Mouse (Mus musculus): ENCODE data around the gene Kpna3. TPM values are rescaled to one million over a fixed set of nuclear protein-coding genes. Genes with fewer than 3 reads are reported as not detected.

Kpna3 gene
- polyA plus RNA-seq, 2 experiments = 13.4 to 27.7 TPM

DNA sequence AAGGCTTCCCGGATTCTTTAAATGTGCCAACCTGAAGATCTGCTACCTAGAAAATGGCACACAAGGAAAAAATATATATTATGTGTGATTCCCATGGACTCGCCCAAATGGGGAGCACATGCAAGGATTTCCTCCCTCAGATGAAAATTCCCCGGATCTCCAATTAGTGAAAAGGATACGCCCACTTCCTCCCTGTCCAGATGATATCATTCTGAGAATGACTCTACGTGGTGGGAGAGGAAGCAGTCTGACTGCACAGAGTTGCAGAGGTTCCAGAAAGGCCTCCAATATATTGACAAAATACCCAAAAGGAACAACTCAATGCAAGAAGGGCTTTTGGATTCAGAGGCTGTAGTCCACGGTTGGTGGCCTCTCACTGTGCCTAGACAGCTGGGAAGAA is 12.8 kb upstream of the Kpna3 start:
- WGBS (ENCODE audit: insufficient replicate concordance) = 27% methylated on average over 6 of the region's 6 CpGs
- TF ChIP-seq EP300 (IDR thresholded peaks at IDR 0.05; ENCODE audit: low read depth) = no peak
- TF ChIP-seq CTCF (IDR thresholded peaks at IDR 0.05; ENCODE audit: low read depth) = no peak
- Histone ChIP-seq H3K27ac (no peak overlapping the region), H3K4me2 (ENCODE audit: low read depth) (no peak overlapping the region), H3K9ac (replicated peaks) (no peak overlapping the region), H3K4me1 (replicated peaks; ENCODE audit: control insufficient read depth in 2 of 2, insufficient read depth in 2 of 2, low read length in 1 of 2) (no peaks in the 10 kb centered on the region), H3K36me3 (replicated peaks; ENCODE audit: control insufficient read depth, insufficient read depth, low read depth) (no peaks in the 10 kb centered on the region), H3K27me3 (ENCODE audit: control insufficient read depth, insufficient read depth, low read length) (no peaks in the 10 kb centered on the region), H3K9me3 (ENCODE audit: control insufficient read depth, low read length) (no peaks in the 10 kb centered on the region), H3K4me3 (ENCODE audit: insufficient read depth in 1 of 2, low read depth in 2 of 2, low read length in 2 of 2) (no peak overlapping the region)
- DNase-seq (ENCODE audit: low read depth in 3 of 3, low spot score in 3 of 3) (no peak), ATAC-seq (ENCODE audit: insufficient read depth) (no peak)

DNA sequence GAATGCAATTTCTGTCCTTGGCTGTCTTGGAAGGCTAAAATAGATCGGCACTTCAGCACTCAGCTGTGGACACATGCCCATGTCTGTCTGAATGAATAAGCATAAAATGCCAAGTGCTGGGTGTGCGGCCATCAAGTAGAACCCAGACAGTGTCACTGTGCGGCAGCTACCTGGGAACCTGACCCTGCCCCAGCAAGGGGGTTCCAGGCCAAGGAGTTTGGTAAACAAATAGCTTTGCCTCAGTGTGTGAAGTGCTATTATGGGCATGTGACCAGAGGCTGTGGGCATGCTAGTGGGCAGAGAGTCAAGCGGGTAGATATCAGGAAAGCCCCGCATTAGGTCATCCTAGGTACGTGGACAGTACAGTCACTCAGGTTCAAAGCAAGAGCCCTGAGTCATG is 8.1 kb upstream of the Kpna3 start:
- Histone ChIP-seq H3K9me3 (ENCODE audit: control insufficient read depth, low read length) (no peaks in the 10 kb centered on the region), H3K4me2 (ENCODE audit: low read depth) (no peak overlapping the region), H3K4me3 (ENCODE audit: insufficient read depth in 1 of 2, low read depth in 2 of 2, low read length in 2 of 2) (no peak overlapping the region), H3K4me1 (replicated peaks; ENCODE audit: control insufficient read depth in 2 of 2, insufficient read depth in 2 of 2, low read length in 1 of 2) (no peaks in the 10 kb centered on the region), H3K27me3 (ENCODE audit: control insufficient read depth, insufficient read depth, low read length) (no peaks in the 10 kb centered on the region), H3K9ac (replicated peaks) (no peak overlapping the region), H3K27ac (no peak overlapping the region), H3K36me3 (replicated peaks; ENCODE audit: control insufficient read depth, insufficient read depth, low read depth) (no peaks in the 10 kb centered on the region)
- no peak for ATAC-seq (ENCODE audit: insufficient read depth)
- 68% methylated on average over 6 of the region's 6 CpGs for WGBS (ENCODE audit: insufficient replicate concordance)
- no peak for DNase-seq (ENCODE audit: low read depth in 3 of 3, low spot score in 3 of 3)
- TF ChIP-seq CTCF (IDR thresholded peaks at IDR 0.05; ENCODE audit: low read depth) = no peak
- TF ChIP-seq EP300 (IDR thresholded peaks at IDR 0.05; ENCODE audit: low read depth) = no peak

DNA sequence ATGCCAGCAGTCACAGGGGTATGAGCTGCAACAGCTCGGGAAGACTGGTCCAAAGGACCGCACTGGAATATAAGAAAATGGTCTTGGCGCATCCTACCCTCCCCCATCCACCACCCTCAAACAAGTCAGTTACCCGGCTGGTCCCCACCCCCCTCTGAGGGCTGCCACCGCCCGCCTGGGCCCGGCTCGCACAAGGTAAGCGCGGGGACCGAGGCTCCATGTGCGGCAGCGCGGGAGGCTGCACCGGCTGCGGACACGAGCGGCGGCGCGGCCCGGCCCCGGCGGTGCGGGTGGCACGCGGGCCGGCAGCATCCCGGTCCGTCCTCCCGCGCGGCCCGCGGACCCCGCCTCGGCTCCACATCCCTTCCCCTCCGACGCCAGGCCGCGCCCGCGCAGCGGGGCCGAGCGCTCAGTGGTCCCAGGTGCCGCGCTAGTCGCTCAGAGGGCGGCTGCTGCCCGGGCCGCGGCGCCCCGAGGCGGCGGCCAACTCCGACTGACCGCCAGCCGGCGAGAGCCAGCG is 473 bp downstream of the Kpna3 start:
- Histone ChIP-seq H3K4me1 (replicated peaks; ENCODE audit: control insufficient read depth in 2 of 2, insufficient read depth in 2 of 2, low read length in 1 of 2) (peaks cover 8 to 14% of the 10 kb centered on the region in 2 experiments), H3K27me3 (ENCODE audit: control insufficient read depth, insufficient read depth, low read length) (no peaks in the 10 kb centered on the region), H3K27ac (peak overlapping the region; percentile 71), H3K4me3 (ENCODE audit: insufficient read depth in 1 of 2, low read depth in 2 of 2, low read length in 2 of 2) (peak overlapping the region; percentile 97 to 99), H3K9ac (replicated peaks) (peak overlapping the region; percentile 96), H3K9me3 (ENCODE audit: control insufficient read depth, low read length) (no peaks in the 10 kb centered on the region), H3K36me3 (replicated peaks; ENCODE audit: control insufficient read depth, insufficient read depth, low read depth) (no peaks in the 10 kb centered on the region), H3K4me2 (ENCODE audit: low read depth) (peak overlapping the region; percentile 85)
- peak; percentile 25 to 37 (median 30) for DNase-seq (ENCODE audit: low read depth in 3 of 3, low spot score in 3 of 3)
- peak; percentile 47 for ATAC-seq (ENCODE audit: insufficient read depth)
- TF ChIP-seq CTCF (IDR thresholded peaks at IDR 0.05; ENCODE audit: low read depth) = no peak
- TF ChIP-seq EP300 (IDR thresholded peaks at IDR 0.05; ENCODE audit: low read depth) = no peak
- WGBS (ENCODE audit: insufficient replicate concordance) = under 1% methylated on average over 57 of the region's 62 CpGs

DNA sequence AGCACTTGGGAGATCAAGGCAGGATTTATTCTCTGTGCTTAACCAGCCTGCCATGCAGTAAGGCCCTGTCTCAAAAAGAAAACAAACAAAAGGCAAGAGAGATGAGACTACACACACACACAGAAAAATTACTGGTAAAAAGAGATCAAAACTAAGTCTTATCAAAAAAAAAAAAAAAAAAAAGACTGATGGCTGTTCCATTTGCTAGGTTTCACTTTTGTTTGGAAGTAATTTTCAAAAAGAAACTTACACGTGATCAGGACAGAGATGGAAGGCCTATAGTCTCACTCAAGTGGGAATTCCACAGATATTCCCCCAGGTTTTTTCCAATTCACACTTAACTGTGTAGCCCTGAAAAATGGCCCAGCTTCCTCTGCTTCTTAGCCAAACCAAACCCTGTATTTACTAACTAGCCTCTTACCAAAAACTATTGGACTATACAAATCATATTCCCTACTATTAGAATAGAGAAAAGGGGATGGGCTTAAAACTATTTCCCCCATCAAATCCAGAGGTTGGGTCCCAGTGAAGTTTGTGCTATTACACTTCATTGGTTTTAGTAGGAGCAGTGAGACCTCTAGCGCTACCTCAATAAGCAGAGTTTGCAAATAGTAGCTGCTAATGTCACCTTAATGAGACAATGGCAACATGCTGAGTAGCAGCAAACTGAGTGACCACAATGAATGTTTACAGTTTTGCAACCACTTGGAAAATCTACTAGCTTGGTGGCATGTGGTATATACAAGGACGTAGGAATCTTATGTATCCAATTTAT is 1.3 kb downstream of the Kpna3 start:
- ATAC-seq (ENCODE audit: insufficient read depth) = no peak
- TF ChIP-seq CTCF (IDR thresholded peaks at IDR 0.05; ENCODE audit: low read depth) (no peak; the same call in 1 of the 2 replicates), EP300 (IDR thresholded peaks at IDR 0.05; ENCODE audit: low read depth) (no peak)
- Histone ChIP-seq H3K4me1 (replicated peaks; ENCODE audit: control insufficient read depth in 2 of 2, insufficient read depth in 2 of 2, low read length in 1 of 2) (peaks cover 8 to 16% of the 10 kb centered on the region in 2 experiments), H3K27me3 (ENCODE audit: control insufficient read depth, insufficient read depth, low read length) (no peaks in the 10 kb centered on the region), H3K4me3 (ENCODE audit: insufficient read depth in 1 of 2, low read depth in 2 of 2, low read length in 2 of 2) (peak overlapping the region; percentile 97 to 99), H3K36me3 (replicated peaks; ENCODE audit: control insufficient read depth, insufficient read depth, low read depth) (no peaks in the 10 kb centered on the region), H3K4me2 (ENCODE audit: low read depth) (peak overlapping the region; percentile 85), H3K27ac (no peak overlapping the region), H3K9me3 (ENCODE audit: control insufficient read depth, low read length) (no peaks in the 10 kb centered on the region), H3K9ac (replicated peaks) (peak overlapping the region; percentile 96)
- WGBS (ENCODE audit: insufficient replicate concordance) = 28% methylated on average over 3 of the region's 3 CpGs
- peak in 1 of 3 experiments; percentile 20 for DNase-seq (ENCODE audit: low read depth in 3 of 3, low spot score in 3 of 3)

DNA sequence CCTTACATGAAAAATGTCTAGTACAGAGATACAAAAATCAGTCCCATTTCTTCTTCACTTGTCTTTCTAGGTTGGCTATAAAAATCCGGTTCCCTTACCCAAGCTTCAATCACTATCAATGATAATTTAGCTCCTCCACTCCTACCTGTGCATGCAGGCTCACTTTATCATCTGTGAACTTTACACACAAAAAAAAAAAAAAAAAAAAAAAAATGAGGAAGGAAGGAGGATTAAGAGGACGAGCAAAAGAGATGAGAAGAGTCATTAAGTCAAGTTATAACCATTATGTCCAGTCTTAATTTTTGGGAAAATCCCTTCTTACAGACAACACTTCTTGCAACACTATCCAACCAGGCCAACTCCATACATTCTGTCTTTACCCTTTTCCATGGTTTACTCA is 2.8 kb downstream of the Kpna3 start:
- Histone ChIP-seq H3K4me1 (replicated peaks; ENCODE audit: control insufficient read depth in 2 of 2, insufficient read depth in 2 of 2, low read length in 1 of 2) (peaks cover 8 to 23% of the 10 kb centered on the region in 2 experiments), H3K27me3 (ENCODE audit: control insufficient read depth, insufficient read depth, low read length) (no peaks in the 10 kb centered on the region), H3K27ac (no peak overlapping the region), H3K9me3 (ENCODE audit: control insufficient read depth, low read length) (no peaks in the 10 kb centered on the region), H3K9ac (replicated peaks) (no peak overlapping the region), H3K4me2 (ENCODE audit: low read depth) (no peak overlapping the region), H3K4me3 (ENCODE audit: insufficient read depth in 1 of 2, low read depth in 2 of 2, low read length in 2 of 2) (no peak overlapping the region), H3K36me3 (replicated peaks; ENCODE audit: control insufficient read depth, insufficient read depth, low read depth) (no peaks in the 10 kb centered on the region)
- 59% methylated on average over 2 of the region's 2 CpGs for WGBS (ENCODE audit: insufficient replicate concordance)
- ATAC-seq (ENCODE audit: insufficient read depth) = no peak
- TF ChIP-seq EP300 (IDR thresholded peaks at IDR 0.05; ENCODE audit: low read depth) (no peak), CTCF (IDR thresholded peaks at IDR 0.05; ENCODE audit: low read depth) (no peak)
- DNase-seq (ENCODE audit: low read depth in 3 of 3, low spot score in 3 of 3) = no peak

Measured in liver, embryonic 14.5 days (tissue).